Mouse (Mus musculus) heart, adult 2 months (tissue): ENCODE measurements around the gene Robo1. TPM values are rescaled to one million over a fixed set of nuclear protein-coding genes. Genes with fewer than 3 reads are reported as not detected.

Experiments
- DNase-seq, 2 experiments: peaks; one replicate each; pipeline ENCODE4 v3.0.0; 2021
- H3K27ac ChIP-seq: fragments of 200-600 bp; 2 replicates; pipeline ENCODE4 v1.8.1; 2022
- H3K27me3 ChIP-seq: fragments of 200-500 bp; 2 replicates; pipeline ENCODE4 v1.6.1; 2012; ENCODE audit warnings: mild to moderate bottlenecking, low read length, inconsistent platforms, mixed read lengths; ENCODE audit not compliant: control insufficient read depth, insufficient read depth
- H3K36me3 ChIP-seq: fragments of 200-500 bp; 2 replicates; pipeline ENCODE4 v1.6.1; 2012; ENCODE audit warnings: low read length, inconsistent platforms; ENCODE audit not compliant: control insufficient read depth, insufficient read depth
- H3K4me1 ChIP-seq: fragments of 200-500 bp; 2 replicates; pipeline ENCODE4 v1.6.1; 2011; ENCODE audit warnings: low read length; ENCODE audit not compliant: control insufficient read depth, insufficient read depth
- H3K4me3 ChIP-seq: fragments of 200-600 bp; 2 replicates; pipeline ENCODE4 v1.8.1; 2022
- H3K79me2 ChIP-seq: fragments of 200-500 bp; replicated peaks from 2 replicates; pipeline ENCODE4 v1.6.1; 2012; ENCODE audit warnings: mild to moderate bottlenecking, inconsistent platforms, low read length, moderate library complexity, mixed read lengths; ENCODE audit not compliant: control insufficient read depth, insufficient read depth
- H3K9ac ChIP-seq: fragments of 200-500 bp; 2 replicates; pipeline ENCODE4 v1.6.1; 2012; ENCODE audit warnings: low read depth, mild to moderate bottlenecking, control low read depth, inconsistent platforms, low read length, mixed read lengths
- CTCF ChIP-seq: fragments of 200-600 bp; IDR thresholded peaks from 2 replicates; pipeline ENCODE4 v1.8.1; 2022; ENCODE audit warnings: antibody characterized with exemption, mild to moderate bottlenecking, moderate library complexity
- EP300 ChIP-seq: fragments of 200-500 bp; IDR thresholded peaks from 2 replicates; pipeline ENCODE4 v1.6.1; 2011; ENCODE audit warnings: low read depth, low read length, control low read depth; ENCODE audit not compliant: insufficient read depth
- POLR2A ChIP-seq: fragments of 200-500 bp; IDR thresholded peaks from 2 replicates; pipeline ENCODE4 v1.6.1; 2011; ENCODE audit warnings: mild to moderate bottlenecking, low read depth, low read length, control low read depth; ENCODE audit not compliant: insufficient read depth
- WGBS: fragments of 180-500 bp; shearing (Covaris S2); methylation state at CpG from one replicate; pipeline ENCODE4 v1.1.7; 2018; 5-methylcytosine and 5-hydroxymethylcytosine counted together
- intact Hi-C: fragments of 180-260 bp; cut with DNase I; formaldehyde crosslinking; loops from one replicate; pipeline ENCODE4 v1.15.1; 2025
- polyA plus RNA-seq: library from polyadenylated mRNA; depleted of rRNA; stranded (reverse); fragments of >200 nt; gene quantifications from 2 replicates; pipeline ENCODE4 v1.2.3, GENCODE M21; 2012
- total RNA-seq, 2 experiments: library from RNA; stranded (reverse); gene quantifications; 2 replicates each; pipeline ENCODE4 v1.2.3; 2021

The Robo1 gene
- total and polyA plus RNA-seq, 3 experiments: 0.76 to 1.2 (median 1.1) TPM

GRCm38 (mm10) chr16:72393512-72393911 is 85.4 kb downstream of the Robo1 start:
- DNase-seq: no peak
- H3K4me1 ChIP-seq: no peaks in the 10 kb centered on the region
- intact Hi-C loops: no loop called here
- no peaks in the 10 kb centered on the region for H3K36me3 ChIP-seq
- H3K4me3 ChIP-seq: no peak overlapping the region
- H3K9ac ChIP-seq: no peak overlapping the region
- H3K27me3 ChIP-seq: no peaks in the 10 kb centered on the region
- H3K27ac ChIP-seq: no peak overlapping the region
- TF ChIP-seq POLR2A (no peak), CTCF (no peak), EP300 (no peak)
- WGBS: 91% methylated on average over 3 of the region's 3 CpGs
- no peaks in the 10 kb centered on the region for H3K79me2 ChIP-seq

GRCm38 (mm10) chr16:72398811-72399210 is 90.7 kb downstream of the Robo1 start:
- H3K4me1 ChIP-seq: no peaks in the 10 kb centered on the region
- intact Hi-C loops: no loop called here
- H3K27ac ChIP-seq: no peak overlapping the region
- H3K36me3 ChIP-seq: no peaks in the 10 kb centered on the region
- no peak overlapping the region for H3K4me3 ChIP-seq
- WGBS: 69% methylated on average over 5 of the region's 5 CpGs
- no peak for DNase-seq
- no peaks in the 10 kb centered on the region for H3K79me2 ChIP-seq
- TF ChIP-seq POLR2A (no peak), CTCF (no peak), EP300 (no peak)
- H3K27me3 ChIP-seq: no peaks in the 10 kb centered on the region
- no peak overlapping the region for H3K9ac ChIP-seq

GRCm38 (mm10) chr16:72402381-72402780 is 94.3 kb downstream of the Robo1 start:
- no peak overlapping the region for H3K9ac ChIP-seq
- no peaks in the 10 kb centered on the region for H3K4me1 ChIP-seq
- intact Hi-C loops: no loop called here
- no peak overlapping the region for H3K4me3 ChIP-seq
- H3K36me3 ChIP-seq: no peaks in the 10 kb centered on the region
- TF ChIP-seq CTCF: no peak
- WGBS: 55% methylated on average over 9 of the region's 9 CpGs
- no peaks in the 10 kb centered on the region for H3K27me3 ChIP-seq
- H3K79me2 ChIP-seq: no peaks in the 10 kb centered on the region
- no peak for DNase-seq
- H3K27ac ChIP-seq: no peak overlapping the region

GRCm38 (mm10) chr16:72409820-72410219 is 101.7 kb downstream of the Robo1 start:
- TF ChIP-seq POLR2A (no peak), EP300 (no peak), CTCF (no peak)
- Histone ChIP-seq H3K27ac (no peak overlapping the region), H3K79me2 (no peaks in the 10 kb centered on the region), H3K36me3 (no peaks in the 10 kb centered on the region), H3K9ac (no peak overlapping the region), H3K4me3 (no peak overlapping the region), H3K27me3 (no peaks in the 10 kb centered on the region), H3K4me1 (no peaks in the 10 kb centered on the region)
- WGBS: 18% methylated on average over 1 of the region's 1 CpGs
- intact Hi-C loops: no loop called here
- no peak for DNase-seq

GRCm38 (mm10) chr16:72411669-72412270 is 103.7 kb downstream of the Robo1 start:
- WGBS: 72% methylated on average over 5 of the region's 5 CpGs
- no peak for TF ChIP-seq POLR2A
- TF ChIP-seq CTCF: no peak
- TF ChIP-seq EP300: no peak
- DNase-seq: no peak

GRCm38 (mm10) chr16:72412879-72413278 is 104.8 kb downstream of the Robo1 start:
- no peaks in the 10 kb centered on the region for H3K27me3 ChIP-seq
- H3K9ac ChIP-seq: no peak overlapping the region
- no peaks in the 10 kb centered on the region for H3K79me2 ChIP-seq
- DNase-seq: no peak
- no peak overlapping the region for H3K27ac ChIP-seq
- intact Hi-C loops: no loop called here
- H3K4me1 ChIP-seq: no peaks in the 10 kb centered on the region
- 69% methylated on average over 7 of the region's 7 CpGs for WGBS
- no peak for TF ChIP-seq POLR2A
- TF ChIP-seq EP300: no peak
- no peak for TF ChIP-seq CTCF
- H3K36me3 ChIP-seq: no peaks in the 10 kb centered on the region
- no peak overlapping the region for H3K4me3 ChIP-seq

More at GRCm38 (mm10) chr16:72411669-72412270, 103.7 kb downstream of the Robo1 start:
- intact Hi-C loops: no loop called here
- Histone ChIP-seq H3K4me3 (no peak overlapping the region), H3K27me3 (no peaks in the 10 kb centered on the region), H3K36me3 (no peaks in the 10 kb centered on the region), H3K27ac (no peak overlapping the region), H3K9ac (no peak overlapping the region), H3K79me2 (no peaks in the 10 kb centered on the region), H3K4me1 (no peaks in the 10 kb centered on the region)
